Mouse (Mus musculus) liver, embryonic 14.5 days (tissue): ENCODE measurements around the gene Hcn3.

ENCODE experiments used
- CTCF ChIP-seq: IDR thresholded peaks from 2 replicates; pipeline ENCODE4 v1.5.1; 2016; ENCODE audit warnings: antibody characterized with exemption, low read depth, control low read depth
- EP300 ChIP-seq: IDR thresholded peaks from 2 replicates; pipeline ENCODE4 v1.6.1; 2016; ENCODE audit warnings: antibody characterized with exemption, low read depth

DNA sequence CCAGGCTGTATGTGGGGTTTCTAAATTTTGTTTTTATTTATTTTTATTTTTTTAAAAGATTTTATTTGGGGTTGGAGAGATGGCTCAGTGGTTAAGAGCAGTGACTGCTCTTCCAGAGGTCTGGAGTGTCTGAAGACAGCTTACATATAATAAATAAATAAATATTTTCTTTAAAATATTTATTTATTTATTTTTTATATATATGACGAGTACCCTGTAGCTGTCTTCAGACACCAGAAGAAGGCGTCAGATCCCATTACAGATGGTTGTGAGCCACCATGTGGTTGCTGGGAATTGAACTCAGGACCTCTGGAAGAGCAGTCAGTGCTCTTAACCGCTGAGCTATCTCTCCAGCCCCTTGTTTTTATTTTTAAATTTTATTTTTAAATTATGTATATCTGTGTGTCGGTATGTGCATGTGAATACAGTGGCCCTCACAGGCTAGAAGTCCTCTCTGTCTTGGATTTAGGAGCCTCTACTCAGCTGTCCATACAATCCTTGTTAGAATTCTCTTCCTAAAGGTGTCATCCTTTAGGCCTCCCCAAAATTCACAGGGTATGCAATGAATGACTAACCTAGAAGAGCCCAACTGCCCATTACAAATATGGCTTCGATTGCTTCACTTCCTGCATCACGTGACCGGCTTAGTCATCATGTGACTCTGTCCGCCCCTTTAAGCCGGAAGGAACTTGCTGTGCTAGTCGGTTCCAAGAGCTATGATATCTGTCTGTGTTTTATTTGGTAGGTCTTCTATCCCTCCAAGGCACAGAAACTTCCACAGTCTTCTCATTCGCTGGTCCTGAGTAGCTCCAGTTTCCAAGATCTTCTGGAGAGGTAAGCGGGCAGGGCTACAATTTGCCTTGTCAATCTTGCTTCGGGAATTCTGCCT, 42.5 kb upstream of the Hcn3 start, which contains the start of gene Gba:
- TF ChIP-seq CTCF (no peak), EP300 (peak; percentile 32; the same call in 1 of the 2 replicates)
